Mouse (Mus musculus): ENCODE data around the gene Tmem53.

Tmem53 gene

GRCm38 (mm10) chr4:117283271-117284191 lies 31.8 kb downstream of the Tmem53 start:
- DNase-seq, result no peak

DNA sequence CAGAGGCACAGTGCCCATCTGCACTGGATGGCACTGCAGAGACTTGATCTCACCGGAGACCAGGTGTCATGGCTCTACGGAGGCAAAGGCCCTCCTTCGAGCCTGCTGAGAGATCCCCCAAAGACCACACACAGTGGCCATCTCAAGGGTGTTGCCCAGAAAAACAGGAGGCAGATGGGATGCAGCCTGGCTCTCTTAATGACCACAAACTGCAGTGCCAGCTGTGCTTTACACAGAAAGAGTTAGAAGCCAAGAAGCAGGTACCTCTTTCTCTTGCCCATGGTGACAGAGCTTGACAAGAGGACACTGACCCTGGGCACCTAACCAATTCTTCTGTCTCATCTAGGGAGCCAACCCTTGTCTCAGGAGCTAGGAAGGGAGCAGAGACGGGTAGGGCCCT lies 32.6 kb downstream of the Tmem53 start:
- no peak for DNase-seq

DNA sequence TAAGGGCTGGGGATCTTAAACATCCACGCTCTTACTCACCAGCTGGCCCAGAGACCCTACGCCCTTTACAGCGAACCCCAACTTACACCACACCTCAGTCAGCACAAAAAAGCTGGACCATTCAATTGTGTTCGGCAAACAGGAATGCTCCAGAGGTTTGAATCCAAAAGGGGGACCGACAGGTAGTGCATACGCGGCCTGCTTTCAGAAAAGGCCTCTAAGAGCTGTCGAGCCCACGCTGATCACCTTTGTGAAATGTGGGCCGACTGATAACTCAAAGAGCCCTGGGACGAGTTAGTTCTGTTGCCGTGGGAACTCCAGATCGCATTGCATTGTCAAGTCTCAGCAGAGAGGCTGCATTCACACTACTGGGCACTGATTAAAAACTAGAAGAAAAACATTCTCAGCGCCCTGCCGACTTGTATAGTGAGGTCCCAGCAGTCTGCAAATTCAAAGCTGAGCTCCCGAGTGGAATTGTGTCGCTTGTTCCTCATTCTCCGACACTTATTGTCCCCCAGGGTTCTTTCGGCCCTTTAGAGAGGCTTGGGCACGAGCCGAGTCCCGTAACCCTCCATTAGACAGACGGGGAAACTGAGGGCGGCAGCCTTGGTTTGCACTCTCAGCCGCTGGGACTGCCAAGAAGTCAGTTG lies 36.7 kb downstream of the Tmem53 start:
- DNase-seq, result no peak

GRCm38 (mm10) chr4:117288927-117289801 lies 37.4 kb downstream of the Tmem53 start:
- peak; percentile 87 for DNase-seq

- DNase-seq, result no peak
These were observed 39.9 kb downstream of the Tmem53 start for GRCm38 (mm10) chr4:117291696-117292095.

DNA sequence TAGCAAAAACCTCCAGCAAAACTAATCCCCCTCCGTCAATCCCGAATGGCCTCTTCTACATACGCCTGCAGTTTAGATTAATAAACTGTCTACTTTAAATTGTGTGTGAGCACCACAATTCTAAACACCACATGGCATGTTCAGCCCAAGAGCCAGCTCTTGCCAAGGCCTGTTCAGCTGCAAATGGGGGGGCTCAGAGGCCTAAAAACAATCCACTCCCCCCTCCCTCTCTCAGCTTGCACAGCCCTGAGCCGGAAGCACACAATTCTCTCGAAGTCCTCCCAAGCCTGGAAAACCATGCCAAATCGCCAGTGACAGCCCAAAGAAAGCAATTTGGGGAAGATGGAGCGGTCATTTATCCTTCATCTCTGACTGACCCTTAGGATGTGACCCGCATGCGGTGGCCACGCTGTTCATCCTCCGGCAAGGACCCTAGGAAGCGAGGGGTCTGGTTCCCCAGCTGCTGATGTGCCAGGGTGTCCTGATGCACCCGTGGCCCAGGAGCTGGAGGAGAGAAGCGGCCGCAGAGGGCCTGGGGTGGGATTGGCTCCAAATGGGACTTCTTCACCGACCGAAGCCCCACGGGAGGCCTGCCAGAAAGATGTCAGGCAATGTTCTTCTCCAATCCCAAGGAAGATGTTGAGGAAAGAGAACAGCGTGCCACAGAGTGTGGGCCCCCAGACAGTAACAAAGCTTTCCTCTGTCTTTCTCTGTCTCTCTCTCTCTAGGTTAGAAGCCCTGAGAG lies 45.3 kb downstream of the Tmem53 start:
- DNase-seq, result no peak

- DNase-seq, result no peak
These were observed 46.1 kb downstream of the Tmem53 start for GRCm38 (mm10) chr4:117297819-117298218.

GRCm38 (mm10) chr4:117299921-117300320 lies 48.2 kb downstream of the Tmem53 start:
- no peak for DNase-seq

DNA sequence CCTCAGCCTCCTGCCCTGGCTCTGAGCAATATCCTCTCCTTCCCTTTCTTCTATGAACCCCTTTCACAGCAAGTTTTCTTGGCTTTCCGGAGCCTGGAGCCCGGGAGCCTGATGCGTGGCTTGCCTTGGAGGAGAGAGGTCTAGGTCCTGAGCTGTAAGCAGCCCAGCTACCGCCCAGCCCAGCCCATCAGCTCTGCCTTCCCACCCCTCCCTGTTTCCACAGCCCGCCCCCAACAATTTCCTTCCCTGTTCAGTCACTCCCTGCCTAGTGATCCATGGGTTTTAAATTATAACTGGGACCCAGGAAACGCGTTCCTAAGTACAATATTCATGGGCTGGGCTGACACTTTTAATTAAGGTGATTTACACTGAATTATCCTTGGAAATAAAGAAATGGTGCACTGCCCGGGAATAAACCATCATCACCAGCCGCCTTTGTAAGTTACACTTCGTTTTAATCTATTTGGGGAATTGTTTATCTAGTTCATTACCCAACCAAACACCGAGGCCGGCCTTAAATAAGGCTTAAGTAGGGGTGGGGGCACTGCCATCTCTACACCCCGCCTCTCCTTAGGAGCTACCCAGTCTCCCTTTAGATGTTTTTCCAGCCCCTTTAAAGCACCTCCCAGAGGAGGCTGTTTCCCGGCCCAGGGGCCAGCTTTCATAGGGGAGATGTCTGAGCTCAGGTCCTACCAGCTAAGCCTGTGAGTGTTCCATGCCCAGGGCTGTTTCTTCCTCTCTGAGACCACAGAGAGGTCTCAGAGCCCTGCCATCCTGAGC lies 50.5 kb downstream of the Tmem53 start:
- no peak for DNase-seq

DNA sequence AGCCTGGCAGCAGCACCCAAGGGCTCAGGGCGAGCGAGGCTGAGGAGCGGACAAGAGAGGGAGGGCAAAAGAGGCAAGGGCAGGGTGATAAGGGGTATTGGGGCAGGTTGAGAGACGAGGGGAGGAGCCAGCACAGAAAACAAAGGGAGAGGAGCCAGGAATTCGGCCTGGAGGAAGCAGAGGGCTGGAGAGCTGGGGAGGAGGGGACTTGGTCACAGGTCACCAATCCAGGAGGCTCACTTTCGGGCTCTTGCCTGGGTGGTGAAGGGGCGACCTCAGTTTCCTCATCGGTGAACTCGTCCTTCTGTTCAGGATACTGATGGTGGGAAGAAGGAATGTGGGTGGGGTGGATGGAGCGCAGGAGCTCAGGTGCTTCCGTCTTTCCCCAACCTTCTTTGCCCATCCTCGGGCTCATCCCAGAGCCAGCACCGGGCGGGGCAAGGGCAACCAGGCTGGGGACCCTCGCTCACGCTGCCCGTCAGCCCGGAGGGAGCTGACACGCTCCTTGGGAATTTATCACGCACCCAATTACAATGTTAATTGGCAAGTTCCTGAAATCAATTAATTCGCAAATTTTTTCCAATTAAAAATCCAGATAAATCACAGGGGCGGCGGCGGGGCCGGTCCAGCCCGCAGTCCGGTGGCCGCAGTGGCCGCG lies 52.0 kb downstream of the Tmem53 start:
- DNase-seq, result no peak

- no peak for DNase-seq
These were observed 52.7 kb downstream of the Tmem53 start for GRCm38 (mm10) chr4:117304239-117305025.

GRCm38 (mm10) chr4:117305461-117305860 lies 53.7 kb downstream of the Tmem53 start:
- DNase-seq, result no peak

DNA sequence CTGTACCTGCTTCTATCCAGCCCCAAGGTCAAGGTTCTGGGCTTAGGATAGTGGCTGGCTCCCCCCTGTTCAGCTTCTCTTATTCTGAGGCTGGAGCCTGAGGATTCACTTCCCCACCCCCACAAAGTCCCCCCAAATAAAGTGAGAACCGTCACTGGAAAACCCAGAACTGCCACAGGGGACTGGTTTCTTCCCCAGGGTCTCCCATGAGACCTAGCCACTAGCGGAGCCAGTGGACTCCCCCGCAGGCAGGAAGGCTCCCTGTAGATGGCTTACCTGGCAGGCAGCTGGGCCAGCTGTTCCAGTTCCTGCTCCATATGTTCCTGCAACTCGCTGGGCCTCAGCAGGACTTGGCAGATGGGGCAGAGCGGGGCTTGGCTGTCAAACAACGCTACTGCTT lies 55.5 kb downstream of the Tmem53 start:
- DNase-seq, result no peak

- DNase-seq, result no peak
These were observed 57.7 kb downstream of the Tmem53 start for GRCm38 (mm10) chr4:117309427-117309826.

- no peak for DNase-seq
These were observed 60.1 kb downstream of the Tmem53 start for GRCm38 (mm10) chr4:117311891-117312290.

DNA sequence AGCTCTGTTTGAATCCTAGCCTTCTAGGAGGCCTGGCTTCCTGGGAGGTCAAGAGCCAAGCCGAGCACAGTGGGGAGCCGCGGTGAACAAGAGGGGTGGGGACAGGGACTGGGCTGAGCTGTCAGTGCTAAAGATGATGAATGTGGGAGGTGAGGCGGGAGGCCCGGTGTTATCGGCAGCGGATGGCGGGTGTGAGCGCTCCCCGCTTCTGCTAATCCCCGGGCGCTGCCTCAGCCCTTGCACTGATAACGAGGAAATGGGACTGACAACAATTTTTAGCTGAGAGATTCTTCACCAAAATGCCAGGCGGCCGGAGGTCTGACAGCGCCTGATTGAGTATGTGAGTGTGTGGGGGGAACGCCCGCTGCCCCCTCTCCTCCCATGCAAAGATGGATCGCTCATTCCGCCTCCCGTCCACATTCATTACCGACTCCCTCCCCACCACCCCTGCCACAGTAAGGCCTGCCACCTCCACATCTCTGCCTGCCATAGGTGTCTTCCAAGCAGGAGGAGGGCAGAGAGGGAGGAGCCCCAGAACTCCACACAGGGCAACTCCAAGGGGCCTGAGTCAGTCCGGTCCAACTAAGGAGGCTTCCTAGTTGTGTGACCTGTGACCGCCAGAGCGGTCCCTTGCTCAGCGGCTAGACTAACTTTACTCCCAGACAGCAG lies 60.8 kb downstream of the Tmem53 start:
- DNase-seq, result no peak

GRCm38 (mm10) chr4:117313085-117313424 lies 61.3 kb downstream of the Tmem53 start:
- peak; percentile 59 for DNase-seq

- no peak for DNase-seq
These were observed 63.2 kb downstream of the Tmem53 start for GRCm38 (mm10) chr4:117314849-117315500.

GRCm38 (mm10) chr4:117316800-117317199 lies 65.0 kb downstream of the Tmem53 start:
- no peak for DNase-seq
